In the genomic region with DNA sequence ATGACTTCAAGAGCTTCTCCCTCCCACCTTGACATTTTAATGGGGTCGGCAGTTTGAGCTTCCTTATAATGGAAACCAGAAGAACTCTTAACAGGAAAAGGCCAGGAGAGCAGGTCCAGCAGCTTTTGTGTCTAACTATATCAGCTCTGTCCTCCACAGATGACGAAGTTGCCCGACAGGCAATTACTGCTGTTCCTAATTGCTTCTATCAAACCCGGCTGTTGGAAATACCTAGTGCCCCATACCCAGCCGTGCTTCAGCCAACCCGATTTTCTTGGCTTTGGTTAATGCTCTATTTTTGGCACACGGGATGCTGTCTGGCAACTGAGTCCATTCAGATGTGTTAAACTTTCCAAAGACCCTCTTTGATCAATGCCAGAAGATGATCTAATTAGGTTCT, we compare ENCODE assay signal across 23 mouse cellular contexts.
DNase-seq lines count a peak whose midpoint lies in the region; ATAC-seq and TF ChIP-seq lines count a peak whose summit lies in the region.
"Had no signal": no experiment of that assay in that cellular context is flagged by ENCODE, and none has a peak within 500 bp of the region (broad histone marks: within the 10 kb centered on the region; RNA-seq: fewer than 3 reads in every experiment).

No protein-coding gene starts in this region.

- no peak overlapping the region for H3K27ac ChIP-seq in forebrain, embryonic 13.5 days
- H3K27ac ChIP-seq in forebrain, embryonic 10.5 days: no peak overlapping the region
- no peak overlapping the region for H3K27ac ChIP-seq in midbrain, postnatal 0 days (ENCODE audit: low read depth, low read length)
- no peak overlapping the region for H3K27ac ChIP-seq in midbrain, embryonic 16.5 days (ENCODE audit: low read length)
- no peak overlapping the region for H3K27ac ChIP-seq in forebrain, embryonic 16.5 days (ENCODE audit: low read length)
- no peak overlapping the region for H3K27ac ChIP-seq in limb, embryonic 11.5 days (replicated peaks; ENCODE audit: low read depth, low read length)
- no peak overlapping the region for H3K27ac ChIP-seq in kidney, adult 2 months (ENCODE audit: insufficient read depth, low read depth, low read length)
- H3K27ac ChIP-seq: hindbrain, embryonic 10.5 days; liver, embryonic 12.5 days; midbrain, embryonic 12.5 days had no signal

- no peak overlapping the region for H3K4me3 ChIP-seq in forebrain, embryonic 13.5 days
- no peak overlapping the region for H3K4me3 ChIP-seq in forebrain, embryonic 10.5 days
- no peak overlapping the region for H3K4me3 ChIP-seq in midbrain, postnatal 0 days (ENCODE audit: low read depth, low read length)
- no peak overlapping the region for H3K4me3 ChIP-seq in midbrain, embryonic 16.5 days (ENCODE audit: low read depth, low read length)
- no peak overlapping the region for H3K4me3 ChIP-seq in forebrain, embryonic 16.5 days (replicated peaks; ENCODE audit: low read length)
- H3K4me3 ChIP-seq in limb, embryonic 11.5 days (ENCODE audit: low read depth, low read length): no peak overlapping the region
- H3K4me3 ChIP-seq in kidney, adult 2 months (ENCODE audit: insufficient read depth, low read depth, low read length): no peak overlapping the region
- H3K4me3 ChIP-seq: hindbrain, embryonic 10.5 days; liver, embryonic 12.5 days; megakaryocyte, embryonic 14.5 days; midbrain, embryonic 12.5 days had no signal

- no peaks in the 10 kb centered on the region for H3K36me3 ChIP-seq in forebrain, embryonic 13.5 days (ENCODE audit: poor library complexity, severe bottlenecking)
- no peaks in the 10 kb centered on the region for H3K36me3 ChIP-seq in forebrain, embryonic 10.5 days (replicated peaks)
- H3K36me3 ChIP-seq in midbrain, postnatal 0 days (ENCODE audit: insufficient read depth, low read length): no peaks in the 10 kb centered on the region
- no peaks in the 10 kb centered on the region for H3K36me3 ChIP-seq in midbrain, embryonic 16.5 days (ENCODE audit: control insufficient read depth, insufficient read depth, low read length)
- no peaks in the 10 kb centered on the region for H3K36me3 ChIP-seq in forebrain, embryonic 16.5 days (ENCODE audit: control insufficient read depth, insufficient read depth)
- no peaks in the 10 kb centered on the region for H3K36me3 ChIP-seq in limb, embryonic 11.5 days (ENCODE audit: control insufficient read depth, insufficient read depth, low read length)
- H3K36me3 ChIP-seq in kidney, adult 2 months (ENCODE audit: control insufficient read depth, insufficient read depth, low read length): no peaks in the 10 kb centered on the region
- H3K36me3 ChIP-seq: hindbrain, embryonic 10.5 days; liver, embryonic 12.5 days; midbrain, embryonic 12.5 days had no signal

- TF ChIP-seq CTCF in midbrain, postnatal 0 days (IDR thresholded peaks at IDR 0.05): no peak
- no peak for TF ChIP-seq CTCF in kidney, adult 2 months (conservative IDR thresholded peaks at IDR 0.05; ENCODE audit: insufficient read depth, insufficient read length, low read depth, low read length)

- H3K27me3 ChIP-seq in forebrain, embryonic 13.5 days: no peaks in the 10 kb centered on the region
- H3K27me3 ChIP-seq in forebrain, embryonic 10.5 days (ENCODE audit: poor library complexity, severe bottlenecking): no peaks in the 10 kb centered on the region
- H3K27me3 ChIP-seq in midbrain, postnatal 0 days (ENCODE audit: insufficient read depth, low read length): no peaks in the 10 kb centered on the region
- H3K27me3 ChIP-seq in midbrain, embryonic 16.5 days (ENCODE audit: control insufficient read depth, insufficient read depth, low read depth, low read length): no peaks in the 10 kb centered on the region
- H3K27me3 ChIP-seq in forebrain, embryonic 16.5 days (replicated peaks; ENCODE audit: control insufficient read depth, insufficient read depth, low read length): no peaks in the 10 kb centered on the region
- no peaks in the 10 kb centered on the region for H3K27me3 ChIP-seq in limb, embryonic 11.5 days (ENCODE audit: control insufficient read depth, insufficient read depth, low read length)
- H3K27me3 ChIP-seq in kidney, adult 2 months (replicated peaks; ENCODE audit: control insufficient read depth, insufficient read depth, low read length): no peaks in the 10 kb centered on the region; the same call in 1 of the 2 replicates
- H3K27me3 ChIP-seq: liver, embryonic 12.5 days; megakaryocyte, embryonic 14.5 days; midbrain, embryonic 12.5 days had no signal

- no peaks in the 10 kb centered on the region for H3K9me3 ChIP-seq in forebrain, embryonic 13.5 days (replicated peaks)
- H3K9me3 ChIP-seq in forebrain, embryonic 10.5 days: no peaks in the 10 kb centered on the region
- H3K9me3 ChIP-seq in midbrain, postnatal 0 days (ENCODE audit: low read length): no peaks in the 10 kb centered on the region
- no peaks in the 10 kb centered on the region; the same call in 1 of the 2 replicates for H3K9me3 ChIP-seq in midbrain, embryonic 16.5 days (replicated peaks; ENCODE audit: control insufficient read depth, low read length, poor library complexity, severe bottlenecking)
- H3K9me3 ChIP-seq in forebrain, embryonic 16.5 days (ENCODE audit: control insufficient read depth, low read length): no peaks in the 10 kb centered on the region
- no peaks in the 10 kb centered on the region for H3K9me3 ChIP-seq in limb, embryonic 11.5 days (ENCODE audit: control insufficient read depth, low read length)
- H3K9me3 ChIP-seq: hindbrain, embryonic 10.5 days; liver, embryonic 12.5 days; megakaryocyte, embryonic 14.5 days; midbrain, embryonic 12.5 days had no signal

- 67% methylated on average over 7 of the region's 7 CpGs for WGBS in forebrain, embryonic 13.5 days
- WGBS in forebrain, embryonic 10.5 days: 67% methylated on average over 7 of the region's 7 CpGs
- WGBS in midbrain, postnatal 0 days: 79% methylated on average over 7 of the region's 7 CpGs
- 84% methylated on average over 7 of the region's 7 CpGs for WGBS in midbrain, embryonic 16.5 days
- WGBS in forebrain, embryonic 16.5 days: 44% methylated on average over 7 of the region's 7 CpGs
- 10% methylated on average over 7 of the region's 7 CpGs for WGBS in limb, embryonic 11.5 days
- WGBS in kidney, adult 2 months: 73% methylated on average over 7 of the region's 7 CpGs

- TF ChIP-seq POLR2A in kidney, adult 2 months (IDR thresholded peaks at IDR 0.05; ENCODE audit: low read depth, low read length): no peak

- ATAC-seq in forebrain, embryonic 13.5 days: 0 out of 2 replicates have a peak, but pooled peaks have one; percentile 38
- no peak for ATAC-seq in midbrain, postnatal 0 days (ENCODE audit: low FRiP score)
- no peak for ATAC-seq in midbrain, embryonic 16.5 days
- ATAC-seq in forebrain, embryonic 16.5 days: peak; percentile 75
- ATAC-seq in limb, embryonic 11.5 days (ENCODE audit: insufficient number of reproducible peaks, low FRiP score, low TSS enrichment, low read depth): no peak
- ATAC-seq: hindbrain, embryonic 16.5 days; intestine, embryonic 16.5 days; liver, embryonic 12.5 days; liver, postnatal 0 days; Patski had no signal

- H3K4me2 ChIP-seq in forebrain, embryonic 13.5 days: no peak overlapping the region
- H3K4me2 ChIP-seq in midbrain, postnatal 0 days (ENCODE audit: low read depth, low read length, poor library complexity, severe bottlenecking): no peak overlapping the region
- no peak overlapping the region for H3K4me2 ChIP-seq in midbrain, embryonic 16.5 days (ENCODE audit: low read length)
- no peak overlapping the region for H3K4me2 ChIP-seq in forebrain, embryonic 16.5 days (ENCODE audit: low read length)
- no peak overlapping the region for H3K4me2 ChIP-seq in limb, embryonic 11.5 days (ENCODE audit: low read depth, severe bottlenecking)
- H3K4me2 ChIP-seq: liver, embryonic 12.5 days; midbrain, embryonic 12.5 days had no signal

- H3K9ac ChIP-seq in forebrain, embryonic 13.5 days: no peak overlapping the region
- H3K9ac ChIP-seq in midbrain, postnatal 0 days (replicated peaks; ENCODE audit: low read length, poor library complexity, severe bottlenecking): no peak overlapping the region
- H3K9ac ChIP-seq in midbrain, embryonic 16.5 days (ENCODE audit: low read depth, low read length): no peak overlapping the region
- H3K9ac ChIP-seq in forebrain, embryonic 16.5 days (replicated peaks; ENCODE audit: low read depth, low read length): no peak overlapping the region
- no peak overlapping the region for H3K9ac ChIP-seq in limb, embryonic 11.5 days (ENCODE audit: low read length)
- H3K9ac ChIP-seq: liver, embryonic 12.5 days; liver, postnatal 0 days; midbrain, embryonic 12.5 days had no signal

- H3K4me1 ChIP-seq in forebrain, embryonic 13.5 days: no peaks in the 10 kb centered on the region
- H3K4me1 ChIP-seq in forebrain, embryonic 10.5 days: no peaks in the 10 kb centered on the region
- H3K4me1 ChIP-seq in midbrain, postnatal 0 days (ENCODE audit: insufficient read depth, low read length): no peaks in the 10 kb centered on the region
- H3K4me1 ChIP-seq in midbrain, embryonic 16.5 days (ENCODE audit: control insufficient read depth, insufficient read depth, low read length): no peaks in the 10 kb centered on the region
- H3K4me1 ChIP-seq in forebrain, embryonic 16.5 days (replicated peaks; ENCODE audit: control insufficient read depth, insufficient read depth, low read length): 0 out of 2 replicates have a peak, but pooled peaks cover 6% of the 10 kb centered on the region
- peaks cover 4% of the 10 kb centered on the region; the same call in 1 of the 2 replicates for H3K4me1 ChIP-seq in limb, embryonic 11.5 days (ENCODE audit: control insufficient read depth, insufficient read depth, low read length)
- H3K4me1 ChIP-seq in kidney, adult 2 months (ENCODE audit: control insufficient read depth, insufficient read depth, low read length): no peaks in the 10 kb centered on the region
- H3K4me1 ChIP-seq: hindbrain, embryonic 10.5 days; liver, embryonic 12.5 days; megakaryocyte, embryonic 14.5 days; midbrain, embryonic 12.5 days had no signal

- no peak for DNase-seq in forebrain, embryonic 10.5 days (ENCODE audit: extremely low spot score, low spot score)
- DNase-seq in midbrain, postnatal 0 days (ENCODE audit: low spot score): peak; percentile 40
- DNase-seq in limb, embryonic 11.5 days (ENCODE audit: low spot score): peak; percentile 41
- no peak for DNase-seq in kidney, adult 2 months
- DNase-seq in urinary bladder, adult 2 months (ENCODE audit: low spot score): no peak
- DNase-seq: adrenal gland, postnatal 10 days; cerebellum, adult 11-12 months; gastrocnemius, postnatal 14 days; heart, postnatal 14 days; kidney, postnatal 14 days; layer of hippocampus, adult 9-11 months; liver, postnatal 0 days; lung, postnatal 36 days had no signal

Comparison
In these comparisons a context has a peak if more than half of its experiments do, and no peak if none do; other contexts are left out.
1. ATAC-seq: peak in forebrain, embryonic 13.5 days (single experiment) and forebrain, embryonic 16.5 days (single experiment); none in midbrain, postnatal 0 days (single experiment), midbrain, embryonic 16.5 days (single experiment) and limb, embryonic 11.5 days (single experiment).
2. DNase-seq: peak in midbrain, postnatal 0 days (single experiment) and limb, embryonic 11.5 days (single experiment); none in forebrain, embryonic 10.5 days (single experiment), kidney, adult 2 months (single experiment) and urinary bladder, adult 2 months (single experiment).